Mouse (Mus musculus): ENCODE measurements around the gene Pck1.

Pck1 gene

DNA sequence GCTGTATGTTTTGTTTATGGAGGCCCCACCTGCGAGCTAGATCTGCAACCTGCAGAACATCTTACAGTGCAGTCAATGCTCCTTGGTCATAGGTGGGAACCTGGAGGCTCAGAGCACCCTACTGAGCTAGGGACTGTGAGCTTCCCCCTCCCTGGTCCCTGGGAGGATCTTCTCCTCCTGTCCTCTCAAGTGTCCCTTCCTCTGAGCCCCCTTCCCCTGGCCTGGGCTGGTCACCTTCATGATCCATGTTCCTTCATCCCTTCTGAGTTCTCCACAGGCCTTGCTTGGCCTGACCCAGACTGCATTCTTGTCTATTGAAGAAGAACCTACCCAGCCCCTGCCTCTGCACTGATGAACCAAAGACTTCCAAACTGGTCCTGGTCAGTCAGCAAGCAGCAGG, 21.7 kb downstream of the Pck1 start:
- H3K27me3 ChIP-seq (ENCODE audit: control insufficient read depth, insufficient read depth, low read length, poor library complexity, severe bottlenecking) = no peaks in the 10 kb centered on the region
- no peaks in the 10 kb centered on the region for H3K36me3 ChIP-seq (ENCODE audit: control insufficient read depth, insufficient read depth, low read length, poor library complexity, severe bottlenecking)
- DNase-seq (ENCODE audit: low read depth, low spot score) = no peak

DNA sequence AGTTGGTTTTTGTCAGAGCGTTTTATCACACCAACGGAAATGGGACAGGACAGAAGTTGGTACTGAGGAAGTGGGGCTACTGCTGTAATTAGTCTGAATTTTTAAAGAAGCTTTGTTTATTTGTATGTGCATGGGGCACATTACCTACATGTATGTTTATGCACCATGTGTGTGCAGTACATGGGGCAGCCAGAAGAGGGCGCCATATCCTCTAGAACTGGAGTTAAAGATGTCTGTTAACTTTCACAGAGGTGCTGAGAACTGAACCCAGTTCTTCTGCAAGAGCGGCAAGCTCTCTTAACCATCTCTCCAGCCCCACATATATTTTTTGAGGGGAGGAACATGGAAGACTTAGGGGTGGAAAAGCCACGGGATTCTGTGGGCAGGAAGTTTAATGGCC, 22.9 kb downstream of the Pck1 start:
- no peak for DNase-seq (ENCODE audit: low read depth, low spot score)
- no peaks in the 10 kb centered on the region for H3K36me3 ChIP-seq (ENCODE audit: control insufficient read depth, insufficient read depth, low read length, poor library complexity, severe bottlenecking)
- no peaks in the 10 kb centered on the region for H3K27me3 ChIP-seq (ENCODE audit: control insufficient read depth, insufficient read depth, low read length, poor library complexity, severe bottlenecking)

DNA sequence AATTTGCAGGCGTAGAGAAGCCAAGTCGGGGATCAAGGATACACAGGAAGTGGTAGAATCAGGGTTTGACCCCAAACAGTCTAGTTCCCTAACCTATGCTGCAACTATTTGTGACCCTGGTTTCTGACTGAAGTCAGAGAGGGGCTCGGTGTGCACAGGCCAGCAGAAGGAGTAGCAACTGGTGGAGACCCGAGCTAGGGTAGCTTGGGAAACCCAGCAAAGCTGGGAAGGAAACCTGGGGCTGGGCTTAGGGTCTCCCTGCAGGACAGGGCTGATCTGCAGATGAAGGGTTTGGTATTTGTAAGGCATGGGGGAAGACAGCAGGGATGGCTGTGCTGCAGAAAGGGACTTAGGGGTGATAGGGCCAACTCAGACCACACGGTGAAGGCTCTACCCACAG, 24.6 kb downstream of the Pck1 start:
- DNase-seq (ENCODE audit: low read depth, low spot score) = no peak
- H3K27me3 ChIP-seq (ENCODE audit: control insufficient read depth, insufficient read depth, low read length, poor library complexity, severe bottlenecking) = no peaks in the 10 kb centered on the region
- no peaks in the 10 kb centered on the region for H3K36me3 ChIP-seq (ENCODE audit: control insufficient read depth, insufficient read depth, low read length, poor library complexity, severe bottlenecking)

DNA sequence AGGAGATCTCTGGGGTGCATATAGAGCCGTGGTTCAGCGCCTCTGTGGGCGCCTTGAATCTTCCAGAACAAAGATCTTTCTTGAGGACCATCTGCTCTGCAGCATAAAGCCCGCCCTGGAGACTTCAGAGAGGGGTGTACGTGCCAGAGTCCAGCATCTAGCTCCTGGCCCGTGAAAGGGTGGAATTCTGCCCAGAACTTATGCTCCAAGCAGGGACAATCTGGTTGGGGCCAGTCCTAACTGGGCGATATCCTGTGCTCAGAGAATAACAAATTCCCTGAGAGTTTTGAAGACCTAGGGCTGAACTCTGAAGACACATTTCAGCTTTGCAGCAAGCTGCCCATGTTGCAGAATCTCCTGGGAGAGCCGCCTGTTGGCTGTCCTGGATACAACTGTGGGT, 25.1 kb downstream of the Pck1 start:
- Histone ChIP-seq H3K36me3 (ENCODE audit: control insufficient read depth, insufficient read depth, low read length, poor library complexity, severe bottlenecking) (no peaks in the 10 kb centered on the region), H3K27me3 (ENCODE audit: control insufficient read depth, insufficient read depth, low read length, poor library complexity, severe bottlenecking) (no peaks in the 10 kb centered on the region)
- DNase-seq (ENCODE audit: low read depth, low spot score) = no peak

- no peaks in the 10 kb centered on the region for H3K36me3 ChIP-seq (ENCODE audit: control insufficient read depth, insufficient read depth, low read length, poor library complexity, severe bottlenecking)
- DNase-seq (ENCODE audit: low read depth, low spot score) = no peak
- no peaks in the 10 kb centered on the region for H3K27me3 ChIP-seq (ENCODE audit: control insufficient read depth, insufficient read depth, low read length, poor library complexity, severe bottlenecking)
These were observed 26.2 kb downstream of the Pck1 start for GRCm38 (mm10) chr2:173179046-173179445.

DNA sequence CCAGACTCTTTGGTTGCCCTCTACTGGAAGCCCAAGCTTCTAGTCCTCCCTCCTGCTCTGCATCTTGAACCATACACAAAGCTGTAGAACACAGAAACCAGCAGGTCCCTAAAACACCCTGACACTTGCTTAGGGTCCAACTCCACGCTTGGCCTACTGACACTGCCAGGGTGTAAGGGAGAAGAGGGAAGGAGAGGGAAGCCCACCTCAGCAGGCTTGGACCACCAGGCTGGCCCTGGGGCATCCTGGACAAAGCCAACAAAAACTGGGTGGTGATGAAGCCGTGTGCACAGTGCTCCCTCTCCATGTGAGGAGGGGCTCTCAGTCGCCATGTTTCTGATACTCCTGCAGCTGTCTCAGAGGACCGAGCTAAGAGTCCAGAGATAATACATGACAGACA, 27.2 kb downstream of the Pck1 start:
- Histone ChIP-seq H3K27me3 (ENCODE audit: control insufficient read depth, insufficient read depth, low read length, poor library complexity, severe bottlenecking) (no peaks in the 10 kb centered on the region), H3K36me3 (ENCODE audit: control insufficient read depth, insufficient read depth, low read length, poor library complexity, severe bottlenecking) (no peaks in the 10 kb centered on the region)
- DNase-seq (ENCODE audit: low read depth, low spot score) = no peak

GRCm38 (mm10) chr2:173180721-173181388, 28.0 kb downstream of the Pck1 start:
- no peaks in the 10 kb centered on the region for H3K27me3 ChIP-seq (ENCODE audit: control insufficient read depth, insufficient read depth, low read length, poor library complexity, severe bottlenecking)
- H3K36me3 ChIP-seq (ENCODE audit: control insufficient read depth, insufficient read depth, low read length, poor library complexity, severe bottlenecking) = no peaks in the 10 kb centered on the region
- peak; percentile 47 for DNase-seq (ENCODE audit: low read depth, low spot score)

DNA sequence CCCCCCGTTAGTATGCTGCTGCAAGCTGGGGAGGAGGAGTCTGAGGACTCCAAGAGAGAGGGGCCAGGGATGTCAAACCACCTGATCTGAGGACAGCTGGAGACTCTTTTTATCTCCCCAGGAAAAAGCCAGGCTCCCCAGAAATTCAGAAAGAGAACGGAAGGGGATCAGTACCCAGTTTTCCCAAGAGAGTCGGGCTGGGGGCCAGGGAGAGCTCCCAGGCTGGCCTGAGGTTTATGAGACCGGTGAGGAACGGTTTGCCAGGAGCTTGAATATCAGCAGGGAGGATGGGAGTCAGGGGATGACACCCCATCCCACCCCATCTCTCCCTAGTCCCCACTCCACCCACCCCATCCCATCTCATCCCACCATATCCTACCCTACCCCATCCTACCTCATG, 28.6 kb downstream of the Pck1 start:
- Histone ChIP-seq H3K27me3 (ENCODE audit: control insufficient read depth, insufficient read depth, low read length, poor library complexity, severe bottlenecking) (no peaks in the 10 kb centered on the region), H3K36me3 (ENCODE audit: control insufficient read depth, insufficient read depth, low read length, poor library complexity, severe bottlenecking) (no peaks in the 10 kb centered on the region)
- no peak for DNase-seq (ENCODE audit: low read depth, low spot score)

GRCm38 (mm10) chr2:173181901-173182300, 29.1 kb downstream of the Pck1 start:
- H3K27me3 ChIP-seq (ENCODE audit: control insufficient read depth, insufficient read depth, low read length, poor library complexity, severe bottlenecking) = no peaks in the 10 kb centered on the region
- DNase-seq (ENCODE audit: low read depth, low spot score) = no peak
- H3K36me3 ChIP-seq (ENCODE audit: control insufficient read depth, insufficient read depth, low read length, poor library complexity, severe bottlenecking) = no peaks in the 10 kb centered on the region

DNA sequence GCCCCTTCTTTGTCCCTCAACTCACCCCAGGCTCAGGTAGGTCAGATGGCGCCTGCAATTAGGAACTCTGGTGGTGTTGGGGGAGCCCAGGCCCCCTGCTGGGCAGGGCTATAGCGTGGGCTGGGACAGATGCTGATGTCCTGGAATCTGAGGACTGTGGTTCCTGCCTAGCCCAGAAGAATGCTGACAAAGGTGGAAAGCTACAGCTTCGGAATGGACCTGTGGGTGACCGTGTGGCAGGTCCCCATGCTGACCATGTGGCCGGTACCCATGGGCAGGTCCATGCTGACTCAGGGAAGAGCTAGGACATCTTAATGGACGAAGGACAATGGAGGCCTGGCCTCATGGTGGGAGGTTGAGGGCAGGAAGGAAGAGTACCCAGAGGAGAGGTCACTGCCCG, 29.9 kb downstream of the Pck1 start:
- no peaks in the 10 kb centered on the region for H3K27me3 ChIP-seq (ENCODE audit: control insufficient read depth, insufficient read depth, low read length, poor library complexity, severe bottlenecking)
- no peaks in the 10 kb centered on the region for H3K36me3 ChIP-seq (ENCODE audit: control insufficient read depth, insufficient read depth, low read length, poor library complexity, severe bottlenecking)
- DNase-seq (ENCODE audit: low read depth, low spot score) = no peak

GRCm38 (mm10) chr2:173183311-173183710, 30.5 kb downstream of the Pck1 start:
- DNase-seq (ENCODE audit: low read depth, low spot score) = no peak
- Histone ChIP-seq H3K36me3 (ENCODE audit: control insufficient read depth, insufficient read depth, low read length, poor library complexity, severe bottlenecking) (no peaks in the 10 kb centered on the region), H3K27me3 (ENCODE audit: control insufficient read depth, insufficient read depth, low read length, poor library complexity, severe bottlenecking) (no peaks in the 10 kb centered on the region)

DNA sequence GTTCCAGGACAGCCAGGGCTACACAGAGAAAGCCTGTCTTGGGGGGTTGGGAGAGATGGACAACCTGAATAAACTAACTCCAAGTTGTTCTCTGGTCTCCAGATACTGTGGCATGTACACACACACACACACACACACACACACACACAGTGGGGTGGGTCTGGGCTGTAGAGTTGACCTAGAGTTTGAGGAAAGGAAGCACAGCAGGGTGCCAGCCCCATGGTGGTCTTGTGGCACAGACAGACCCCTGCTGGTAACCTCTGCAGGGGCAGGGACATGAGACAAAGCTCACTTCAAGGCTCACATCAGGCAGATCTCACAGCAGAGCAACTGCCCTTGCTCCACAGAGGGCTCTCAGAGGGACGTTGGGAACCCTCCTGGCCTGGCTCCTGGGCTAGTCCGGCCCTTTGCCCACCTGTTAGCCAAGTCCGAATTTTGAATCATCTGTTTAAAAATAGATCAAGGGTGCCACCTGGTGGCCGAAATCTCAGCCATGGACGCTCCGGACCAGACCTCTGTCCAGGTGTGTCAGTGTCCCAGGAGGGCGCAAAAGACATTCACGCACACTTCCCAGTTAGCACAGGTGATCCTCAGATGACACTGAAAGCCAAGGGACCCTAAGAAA, 31.1 kb downstream of the Pck1 start:
- Histone ChIP-seq H3K27me3 (ENCODE audit: control insufficient read depth, insufficient read depth, low read length, poor library complexity, severe bottlenecking) (no peaks in the 10 kb centered on the region), H3K36me3 (ENCODE audit: control insufficient read depth, insufficient read depth, low read length, poor library complexity, severe bottlenecking) (no peaks in the 10 kb centered on the region)
- peak; percentile 72 for DNase-seq (ENCODE audit: low read depth, low spot score)

GRCm38 (mm10) chr2:173184475-173185080, 31.7 kb downstream of the Pck1 start:
- no peak for DNase-seq (ENCODE audit: low read depth, low spot score)
- H3K27me3 ChIP-seq (ENCODE audit: control insufficient read depth, insufficient read depth, low read length, poor library complexity, severe bottlenecking) = no peaks in the 10 kb centered on the region

DNA sequence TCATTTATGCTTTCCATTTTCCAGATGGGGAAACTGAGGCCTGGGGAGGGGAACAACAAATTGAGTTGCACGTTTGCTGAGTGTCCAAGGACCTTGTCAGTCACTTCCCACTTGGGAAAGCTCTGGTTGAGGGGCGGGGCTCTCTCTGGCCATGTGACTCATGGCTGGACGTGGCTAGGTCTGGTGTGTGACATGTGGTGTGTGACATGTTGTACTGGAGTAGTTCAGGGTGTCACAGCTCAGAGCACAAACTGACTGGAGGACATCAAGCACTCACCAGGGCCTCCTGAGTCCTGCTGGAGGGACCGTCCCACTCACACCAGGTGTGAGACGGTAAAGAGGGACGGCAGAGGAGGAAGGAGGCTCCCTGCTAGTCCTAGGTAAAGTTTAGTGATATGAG, 32.4 kb downstream of the Pck1 start:
- DNase-seq (ENCODE audit: low read depth, low spot score) = no peak
- H3K36me3 ChIP-seq (ENCODE audit: control insufficient read depth, insufficient read depth, low read length, poor library complexity, severe bottlenecking) = no peaks in the 10 kb centered on the region
- H3K27me3 ChIP-seq (ENCODE audit: control insufficient read depth, insufficient read depth, low read length, poor library complexity, severe bottlenecking) = no peaks in the 10 kb centered on the region

More at GRCm38 (mm10) chr2:173184475-173185080, 31.7 kb downstream of the Pck1 start:
- H3K36me3 ChIP-seq (ENCODE audit: control insufficient read depth, insufficient read depth, low read length, poor library complexity, severe bottlenecking) = no peaks in the 10 kb centered on the region

GRCm38 (mm10) chr2:173186047-173186943, 33.4 kb downstream of the Pck1 start:
- Histone ChIP-seq H3K27me3 (ENCODE audit: control insufficient read depth, insufficient read depth, low read length, poor library complexity, severe bottlenecking) (no peaks in the 10 kb centered on the region), H3K36me3 (ENCODE audit: control insufficient read depth, insufficient read depth, low read length, poor library complexity, severe bottlenecking) (no peaks in the 10 kb centered on the region)
- peak; percentile 85 for DNase-seq (ENCODE audit: low read depth, low spot score)
